Mouse (Mus musculus) stomach, postnatal 0 days (tissue): Measurements from ENCODE around the gene Alg2.

Experiments
- CTCF ChIP-seq: IDR thresholded peaks from 2 replicates; pipeline ENCODE4 v1.5.1; 2016; ENCODE audit warnings: antibody characterized with exemption, low read depth, mild to moderate bottlenecking, moderate library complexity
- EP300 ChIP-seq: optimal IDR thresholded peaks from 2 replicates; pipeline ENCODE3; 2016; ENCODE audit warnings: antibody characterized with exemption

DNA sequence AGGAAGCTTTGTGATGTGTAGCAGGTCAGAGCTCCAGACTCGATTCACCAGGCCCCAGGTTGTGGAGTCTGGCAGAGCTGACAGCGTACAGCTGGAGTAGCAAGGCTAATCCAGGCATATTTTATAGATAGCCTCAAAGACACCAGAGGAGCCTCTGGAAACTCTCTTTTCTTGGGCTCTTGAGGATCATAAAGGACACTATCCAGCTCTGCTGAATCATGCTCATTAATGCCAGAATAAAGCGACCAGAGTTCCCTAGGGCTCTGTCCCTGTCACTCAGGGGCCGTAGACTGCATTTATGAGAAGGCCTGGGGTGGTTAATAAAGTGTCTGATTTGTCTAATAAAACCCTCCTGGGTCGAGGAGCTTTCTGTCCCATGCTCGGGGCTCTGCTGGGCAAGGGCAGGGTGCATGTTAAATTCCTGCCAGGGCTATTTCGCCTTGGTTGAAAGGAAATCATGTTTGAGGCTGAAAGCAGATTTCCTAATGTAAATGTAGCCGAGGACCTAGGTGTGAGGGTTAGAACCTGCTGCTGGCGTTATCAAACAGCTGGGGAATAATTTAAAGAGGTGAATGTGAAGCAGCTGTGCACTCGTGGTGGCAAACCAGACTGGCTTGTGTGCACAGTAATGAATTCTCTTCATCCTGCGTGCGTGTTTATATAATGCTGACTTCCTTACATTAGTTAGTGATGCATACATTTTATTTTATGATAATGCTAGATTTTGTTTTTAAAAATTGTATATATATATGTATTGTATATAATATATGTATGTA lies 18.4 kb upstream of the Alg2 start:
- no peak for TF ChIP-seq CTCF
- TF ChIP-seq EP300 = no peak
